Mouse (Mus musculus): Measurements from ENCODE around the gene H2-Aa. TPM values are rescaled to one million over a fixed set of nuclear protein-coding genes. Genes with fewer than 3 reads are reported as not detected.
"Not testable (repeated sequence)": the region's sequence is repeated elsewhere in the genome, so short reads cannot be mapped to it uniquely, and the experiment has no call there.

The H2-Aa gene
- not detected for polyA plus RNA-seq (2021)

DNA sequence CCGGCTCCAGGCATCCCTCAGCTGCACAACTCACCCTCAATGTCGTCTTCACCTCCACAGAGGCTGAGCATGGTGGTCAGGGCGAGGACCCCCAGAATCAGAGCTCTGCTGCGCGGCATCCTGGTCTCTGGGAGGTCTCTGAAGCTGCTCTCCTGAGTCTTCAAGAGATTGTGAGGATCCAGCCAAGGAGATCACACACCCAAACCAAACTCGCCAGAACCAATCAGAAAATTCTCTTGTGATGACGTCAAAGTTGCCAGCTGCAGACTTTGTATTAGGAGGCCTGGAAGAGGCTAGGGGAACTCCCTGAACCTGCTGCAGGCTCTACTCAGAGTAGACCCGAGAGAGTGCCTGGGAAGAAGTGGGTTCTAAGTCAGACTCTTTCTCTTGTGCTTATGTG lies at the start of gene H2-Aa:
H2-Aa (minus strand) TSS at position 176 of the 400 bp plus-strand sequence.
- in situ Hi-C loops (cut with MboI; ENCODE audit: low pct_unique_long_range_greater_than_20kb): no loop called here
- no peak for DNase-seq (ENCODE audit: low read depth, low spot score)
- POLR2A ChIA-PET: no interaction called here
- ATAC-seq: peak; percentile 31
- CTCF ChIA-PET: interaction anchor here (1.4 kb wide), 1 partner anchor 20 kb away, joined by 3 read pairs; no protein-coding TSS in a partner anchor
- H3K27me3 ChIP-seq: peaks cover 35% of the 10 kb centered on the region
- TF ChIP-seq CTCF (IDR thresholded peaks at IDR 0.05): no peak

DNA sequence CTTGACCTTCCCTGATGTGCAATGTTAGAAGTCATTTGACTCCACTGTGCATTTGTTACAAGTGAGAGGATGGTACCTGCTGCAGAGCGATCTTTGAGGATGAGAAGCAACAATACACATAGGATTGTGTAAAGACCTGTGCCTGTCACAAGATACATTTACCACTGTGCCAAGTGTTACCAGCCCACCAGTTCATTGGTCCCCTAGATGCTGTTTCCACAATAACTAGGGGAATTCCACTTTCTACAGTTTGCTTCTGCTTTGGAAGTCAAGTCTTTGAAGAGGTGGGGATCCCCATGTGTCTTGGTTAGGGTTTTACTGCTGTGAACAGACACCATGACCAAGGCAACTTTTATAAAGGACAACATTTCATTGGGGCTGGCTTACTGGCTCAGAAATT lies 43.6 kb upstream of the H2-Aa start:
- in situ Hi-C loops (cut with MboI; ENCODE audit: low pct_unique_long_range_greater_than_20kb): no loop called here
- peaks cover 55% of the 10 kb centered on the region for H3K27me3 ChIP-seq
- no peak for TF ChIP-seq CTCF (IDR thresholded peaks at IDR 0.05)
- ChIA-PET CTCF (no interaction called here), POLR2A (no interaction called here)
- ATAC-seq: no peak
- no peak for DNase-seq (ENCODE audit: low read depth, low spot score)

DNA sequence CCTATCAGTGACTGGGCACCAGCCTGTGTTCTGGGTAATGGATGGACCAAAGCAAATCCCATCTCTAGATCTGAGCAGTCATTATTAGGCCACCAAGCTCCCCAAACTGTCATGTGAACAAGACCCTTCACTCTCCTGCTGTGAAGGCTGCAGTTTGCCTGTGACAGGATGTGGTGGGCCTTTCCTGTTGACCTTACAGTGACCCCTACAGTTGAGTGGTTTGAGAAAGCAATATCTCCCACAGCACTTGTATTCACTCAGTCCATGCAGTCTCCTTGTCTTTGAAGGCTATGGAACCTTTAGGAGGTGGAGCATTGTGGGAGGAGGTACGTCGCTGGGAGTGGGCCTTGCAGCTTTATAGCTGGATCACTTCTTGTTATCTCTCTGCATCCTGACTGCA lies 42.2 kb upstream of the H2-Aa start:
- DNase-seq (ENCODE audit: low read depth, low spot score) (no peak), ATAC-seq (no peak)
- POLR2A ChIA-PET: no interaction called here
- in situ Hi-C loops (cut with MboI; ENCODE audit: low pct_unique_long_range_greater_than_20kb): no loop called here
- H3K27me3 ChIP-seq: peaks cover 56% of the 10 kb centered on the region
- CTCF ChIA-PET: no interaction called here
- no peak for TF ChIP-seq CTCF (IDR thresholded peaks at IDR 0.05)

DNA sequence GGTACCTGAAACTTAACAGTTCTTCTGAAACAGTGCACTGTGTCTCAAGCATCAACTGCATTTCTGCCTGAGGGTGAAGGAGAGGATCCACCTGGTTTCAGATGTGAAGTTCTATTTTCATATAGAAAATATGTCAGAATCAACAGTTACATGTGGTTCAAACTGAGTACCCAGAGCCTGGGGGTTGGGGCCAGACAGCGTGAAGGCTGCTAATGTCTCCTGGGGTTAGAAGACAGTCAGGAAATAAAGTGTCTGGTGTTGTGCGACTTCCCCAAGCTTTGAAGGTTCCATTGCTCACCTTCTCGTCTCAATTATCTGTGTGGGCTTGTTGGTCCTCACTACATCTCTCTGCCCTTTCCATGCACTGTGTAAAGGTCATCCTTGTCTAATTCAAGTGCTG lies 38.8 kb upstream of the H2-Aa start:
- TF ChIP-seq CTCF (IDR thresholded peaks at IDR 0.05): no peak
- ChIA-PET CTCF (no interaction called here), POLR2A (no interaction called here)
- H3K27me3 ChIP-seq: peaks cover 71% of the 10 kb centered on the region
- DNase-seq (ENCODE audit: low read depth, low spot score): no peak
- ATAC-seq: no peak
- in situ Hi-C loops (cut with MboI; ENCODE audit: low pct_unique_long_range_greater_than_20kb): no loop called here

DNA sequence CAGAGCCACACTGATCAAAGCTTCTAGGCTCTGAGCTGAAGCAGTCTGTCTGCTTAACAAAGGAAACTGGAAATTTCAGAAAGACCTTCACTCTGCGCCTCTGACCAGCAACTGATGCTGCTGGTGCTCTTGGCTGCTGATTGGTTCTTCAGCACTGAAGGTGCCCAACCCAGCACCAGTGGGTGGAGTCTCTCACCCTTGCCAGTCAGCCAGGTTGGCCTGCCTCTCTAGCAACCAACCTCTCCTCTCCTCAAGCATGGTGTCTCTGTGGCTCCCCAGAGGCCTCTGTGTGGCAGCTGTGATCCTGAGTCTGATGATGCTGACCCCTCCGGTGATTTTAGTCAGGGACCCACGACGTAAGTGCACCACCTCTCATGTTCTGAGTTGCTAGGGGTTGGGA lies 37.8 kb upstream of the H2-Aa start, which contains the start of gene H2-Eb2:
H2-Eb2 (plus strand) TSS at position 230 of the 400 bp plus-strand sequence.
- CTCF ChIA-PET: no interaction called here
- ATAC-seq (no peak), DNase-seq (ENCODE audit: low read depth, low spot score) (no peak)
- POLR2A ChIA-PET: no interaction called here
- H3K27me3 ChIP-seq: peaks cover 80% of the 10 kb centered on the region
- in situ Hi-C loops (cut with MboI; ENCODE audit: low pct_unique_long_range_greater_than_20kb): no loop called here
- no peak for TF ChIP-seq CTCF (IDR thresholded peaks at IDR 0.05)

DNA sequence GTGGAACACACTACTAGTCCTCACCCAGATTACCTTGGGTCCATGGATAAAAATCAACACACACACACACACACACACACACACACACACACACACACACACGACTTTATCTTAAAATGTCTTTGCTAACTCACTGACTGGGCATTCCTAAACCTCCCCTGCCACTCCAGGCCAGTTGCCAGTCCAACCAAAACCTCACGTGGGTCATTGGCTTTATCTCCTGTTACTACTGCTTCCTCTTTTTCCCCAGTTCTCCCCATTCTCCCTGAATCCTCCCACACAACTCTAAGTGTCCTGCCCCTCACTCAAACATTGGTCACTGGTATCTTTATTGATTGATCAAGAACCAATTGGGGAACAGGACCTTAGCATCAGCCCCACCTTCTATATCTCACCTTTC lies 29.7 kb upstream of the H2-Aa start:
- TF ChIP-seq CTCF (IDR thresholded peaks at IDR 0.05): no peak
- H3K27me3 ChIP-seq: peaks cover 47% of the 10 kb centered on the region
- ChIA-PET CTCF (interaction anchor here (1.3 kb wide), 1 partner anchor 12 kb away, joined by 3 read pairs; no protein-coding TSS in a partner anchor), POLR2A (no interaction called here)
- in situ Hi-C loops (cut with MboI; ENCODE audit: low pct_unique_long_range_greater_than_20kb): no loop called here
- DNase-seq (ENCODE audit: low read depth, low spot score) (no peak), ATAC-seq (no peak)

DNA sequence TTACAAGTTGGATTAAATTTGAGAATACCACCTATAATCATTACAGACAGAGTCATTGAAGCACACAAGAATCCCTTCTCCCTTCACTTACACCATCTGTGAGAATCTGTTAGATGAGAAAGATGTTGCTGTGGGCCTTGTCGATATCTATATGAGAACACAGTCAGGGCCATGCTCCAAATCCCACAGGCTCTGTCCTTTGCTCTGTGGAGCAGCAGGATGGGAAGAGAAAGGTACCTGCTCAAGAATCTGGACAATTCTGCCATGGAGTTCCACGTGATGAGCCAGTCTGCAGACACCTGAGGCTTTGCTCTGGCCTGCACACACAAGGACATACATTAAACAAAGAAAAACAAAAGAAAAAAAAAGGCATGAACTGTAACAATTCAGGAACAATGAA lies 29.1 kb upstream of the H2-Aa start:
- DNase-seq (ENCODE audit: low read depth, low spot score) (no peak), ATAC-seq (no peak)
- in situ Hi-C loops (cut with MboI; ENCODE audit: low pct_unique_long_range_greater_than_20kb): no loop called here
- ChIA-PET POLR2A (no interaction called here), CTCF (interaction anchor here (1.3 kb wide), 1 partner anchor 12 kb away, joined by 3 read pairs; no protein-coding TSS in a partner anchor)
- no peak for TF ChIP-seq CTCF (IDR thresholded peaks at IDR 0.05)
- peaks cover 42% of the 10 kb centered on the region for H3K27me3 ChIP-seq

DNA sequence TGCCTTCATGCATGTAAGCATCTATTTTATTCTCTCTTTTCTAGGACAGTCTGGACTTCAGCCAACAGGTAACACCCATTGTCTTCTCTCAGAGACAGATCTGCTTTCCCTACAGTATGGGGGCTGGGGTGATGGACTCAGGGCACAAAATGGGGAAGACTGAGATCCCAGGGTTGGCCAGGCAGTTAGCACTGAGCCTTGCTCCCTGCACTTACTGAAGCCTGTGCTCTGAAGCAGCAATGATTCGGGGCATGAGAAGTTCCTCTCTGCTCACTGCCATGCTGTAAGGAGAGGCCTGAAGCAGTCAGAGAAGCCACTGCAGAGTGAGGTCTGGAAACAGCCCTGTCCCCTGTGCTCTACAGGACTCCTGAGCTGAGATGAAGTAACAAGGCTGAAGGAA lies 27.9 kb upstream of the H2-Aa start:
- ChIA-PET POLR2A (no interaction called here), CTCF (no interaction called here)
- TF ChIP-seq CTCF (IDR thresholded peaks at IDR 0.05): no peak
- ATAC-seq (no peak), DNase-seq (ENCODE audit: low read depth, low spot score) (no peak)
- in situ Hi-C loops (cut with MboI; ENCODE audit: low pct_unique_long_range_greater_than_20kb): no loop called here
- H3K27me3 ChIP-seq: peaks cover 30% of the 10 kb centered on the region

DNA sequence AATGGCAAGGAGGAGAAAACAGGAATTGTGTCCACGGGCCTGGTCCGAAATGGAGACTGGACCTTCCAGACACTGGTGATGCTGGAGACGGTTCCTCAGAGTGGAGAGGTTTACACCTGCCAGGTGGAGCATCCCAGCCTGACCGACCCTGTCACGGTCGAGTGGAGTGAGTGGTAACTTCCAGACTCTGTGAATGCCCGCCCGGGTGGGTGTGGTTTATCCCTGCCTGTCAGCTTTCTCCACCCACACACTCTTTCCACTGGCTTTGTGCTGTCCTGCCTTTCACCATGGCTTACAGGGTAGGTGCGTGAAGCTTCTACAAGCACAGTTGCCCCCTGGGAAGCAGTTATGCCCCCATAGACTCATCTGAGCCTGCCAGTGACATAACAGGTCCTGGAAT lies 26.7 kb upstream of the H2-Aa start:
- ATAC-seq (no peak), DNase-seq (ENCODE audit: low read depth, low spot score) (no peak)
- no peak for TF ChIP-seq CTCF (IDR thresholded peaks at IDR 0.05)
- H3K27me3 ChIP-seq: peaks cover 19% of the 10 kb centered on the region
- in situ Hi-C loops (cut with MboI; ENCODE audit: low pct_unique_long_range_greater_than_20kb): loop anchor here (5.0 kb wide), 1 partner anchor 67 kb away; no protein-coding TSS in a partner anchor
- POLR2A ChIA-PET: no interaction called here
- CTCF ChIA-PET: interaction anchor here (1.0 to 2.2 kb wide), 5 partner anchors 9 to 64 kb away, joined by 3 to 18 read pairs (median 6); no protein-coding TSS in a partner anchor

DNA sequence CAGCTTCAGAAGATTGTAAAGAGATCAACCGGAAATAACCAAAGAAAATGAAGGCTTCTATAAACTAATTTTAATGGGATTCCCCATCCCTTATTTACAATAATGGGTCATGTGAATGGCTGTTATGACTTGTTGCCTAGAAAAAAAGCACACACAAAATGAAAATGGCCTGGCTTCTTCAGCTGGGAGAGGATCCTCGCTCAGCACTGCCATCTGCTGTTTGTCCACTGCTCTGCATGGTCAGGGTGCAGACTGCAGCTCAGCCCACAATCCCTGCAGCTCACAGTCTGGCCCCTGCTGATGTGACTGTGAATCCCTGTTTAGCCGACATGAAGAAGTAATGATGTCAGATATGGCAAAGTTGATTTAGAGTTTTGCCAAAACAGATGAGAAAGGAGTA lies 25.8 kb upstream of the H2-Aa start:
- CTCF ChIA-PET: interaction anchor here (0.8 to 2.2 kb wide), 6 partner anchors 9 to 63 kb away, joined by 3 to 18 read pairs (median 4); no protein-coding TSS in a partner anchor
- POLR2A ChIA-PET: no interaction called here
- peaks cover 10% of the 10 kb centered on the region for H3K27me3 ChIP-seq
- ATAC-seq (peak; percentile 83), DNase-seq (ENCODE audit: low read depth, low spot score) (no peak)
- in situ Hi-C loops (cut with MboI; ENCODE audit: low pct_unique_long_range_greater_than_20kb): loop anchor here (5.0 kb wide), 1 partner anchor 66 kb away; no protein-coding TSS in a partner anchor
- TF ChIP-seq CTCF (IDR thresholded peaks at IDR 0.05): peak; percentile 93

DNA sequence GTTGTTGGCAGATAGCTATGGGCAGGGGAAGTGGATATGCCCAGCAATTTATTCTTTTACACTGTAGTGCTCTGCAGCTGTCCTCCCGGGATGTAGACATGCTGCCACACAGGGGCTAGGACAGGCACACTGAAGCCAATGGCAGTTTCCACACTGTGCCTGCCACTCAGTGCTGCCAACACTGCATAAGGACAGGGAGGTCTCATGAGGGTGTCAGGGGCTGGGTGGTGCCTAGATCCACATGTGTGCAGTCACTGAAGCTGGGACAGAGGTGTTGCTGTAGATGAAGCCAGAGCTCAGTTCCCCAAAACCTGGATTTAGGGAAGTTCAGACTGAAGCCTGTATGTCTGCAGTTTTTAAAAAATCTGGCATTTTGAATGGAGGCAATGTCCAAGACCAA lies 24.6 kb upstream of the H2-Aa start:
- ChIA-PET POLR2A (no interaction called here), CTCF (interaction anchor here (1.9 kb wide), 1 partner anchor 26 kb away, joined by 6 read pairs; no protein-coding TSS in a partner anchor)
- no peaks in the 10 kb centered on the region for H3K27me3 ChIP-seq
- ATAC-seq (no peak), DNase-seq (ENCODE audit: low read depth, low spot score) (no peak)
- TF ChIP-seq CTCF (IDR thresholded peaks at IDR 0.05): no peak
- in situ Hi-C loops (cut with MboI; ENCODE audit: low pct_unique_long_range_greater_than_20kb): loop anchor here (5.0 kb wide), 1 partner anchor 65 kb away; no protein-coding TSS in a partner anchor

DNA sequence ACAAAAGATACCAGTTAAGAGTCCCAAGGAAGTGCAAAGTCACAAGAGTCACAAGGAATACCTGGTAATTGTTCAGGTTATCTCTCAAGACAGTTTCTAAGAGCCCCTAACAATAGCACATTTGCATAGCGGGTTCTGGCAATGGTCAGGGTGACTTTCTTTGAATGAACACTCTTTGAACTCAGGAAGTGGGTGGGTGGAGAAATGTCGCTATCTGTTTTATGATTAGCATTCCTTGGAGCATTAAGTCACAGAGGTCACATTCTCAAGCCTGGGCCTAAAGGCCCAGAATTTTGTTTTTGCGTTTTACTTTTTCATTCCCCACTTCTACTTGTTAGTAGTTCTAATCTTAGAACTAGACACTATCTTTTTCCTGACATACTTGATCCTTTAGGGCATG lies 22.9 kb upstream of the H2-Aa start:
- CTCF ChIA-PET; ATAC-seq; DNase-seq (ENCODE audit: low read depth, low spot score); H3K27me3 ChIP-seq; POLR2A ChIA-PET: not testable (repeated sequence)
- in situ Hi-C loops (cut with MboI; ENCODE audit: low pct_unique_long_range_greater_than_20kb): loop anchor here (5.0 kb wide), 1 partner anchor 63 kb away; no protein-coding TSS in a partner anchor
